Mouse (Mus musculus) lung, embryonic 15.5 days (tissue): ENCODE results near the gene Ahnak2. TPM values are rescaled to one million over a fixed set of nuclear protein-coding genes. Genes with fewer than 3 reads are reported as not detected.

ENCODE experiments used
- ATAC-seq: fragments of 200-750 bp; cut with Nextera tagmentation; 2 replicates; pipeline ENCODE4 v1.8.0; 2017; ENCODE audit warnings: moderate number of reproducible peaks, borderline replicate concordance; ENCODE audit not compliant: low FRiP score, low TSS enrichment; ENCODE audit errors: extremely low read depth
- H3K27ac ChIP-seq: fragments of 300-500 bp; sonication (generic); 2 replicates; pipeline ENCODE4 v1.5.1; 2015; ENCODE audit warnings: moderate library complexity, mild to moderate bottlenecking, inconsistent platforms
- H3K27me3 ChIP-seq: fragments of 300-500 bp; sonication (generic); 2 replicates; pipeline ENCODE4 v1.6.1; 2015; ENCODE audit warnings: inconsistent platforms
- H3K36me3 ChIP-seq: fragments of 300-500 bp; sonication (generic); 2 replicates; pipeline ENCODE4 v1.6.1; 2015; ENCODE audit warnings: inconsistent platforms
- H3K4me1 ChIP-seq: fragments of 300-500 bp; sonication (generic); 2 replicates; pipeline ENCODE4 v1.6.1; 2015; ENCODE audit warnings: inconsistent platforms
- H3K4me2 ChIP-seq: fragments of 300-500 bp; sonication (generic); 2 replicates; pipeline ENCODE4 v1.6.1; 2015; ENCODE audit warnings: inconsistent platforms, mild to moderate bottlenecking, moderate library complexity
- H3K4me3 ChIP-seq: fragments of 300-500 bp; sonication (generic); 2 replicates; pipeline ENCODE4 v1.5.1; 2015; ENCODE audit warnings: mild to moderate bottlenecking, inconsistent platforms
- H3K9ac ChIP-seq: fragments of 300-500 bp; sonication (generic); 2 replicates; pipeline ENCODE4 v1.6.1; 2015; ENCODE audit warnings: inconsistent platforms
- H3K9me3 ChIP-seq: fragments of 300-500 bp; sonication (generic); 2 replicates; pipeline ENCODE4 v1.6.1; 2016; ENCODE audit warnings: inconsistent platforms
- WGBS: fragments of 180-500 bp; shearing (Covaris S2); methylation state at CpG from one replicate; pipeline ENCODE4 v1.1.7; 2015; 5-methylcytosine and 5-hydroxymethylcytosine counted together
- polyA plus RNA-seq: library from polyadenylated mRNA; unstranded; fragments of >200 nt; fragmentation: Nextera tagmentation; extraction: Ambion mirVana; gene quantifications from 2 replicates; pipeline ENCODE4 v1.2.1, GENCODE M21; 2015

Gene Ahnak2
- polyA plus RNA-seq, 1 experiment from 2014 or later: 0.98 TPM

- Histone ChIP-seq H3K27ac (no peak overlapping the region), H3K4me3 (no peak overlapping the region), H3K9ac (no peak overlapping the region), H3K4me1 (peaks cover 48% of the 10 kb centered on the region), H3K36me3 (no peaks in the 10 kb centered on the region), H3K4me2 (peak overlapping the region; percentile 21; the same call in 1 of the 2 replicates), H3K27me3 (peaks cover 12% of the 10 kb centered on the region), H3K9me3 (no peaks in the 10 kb centered on the region)
- ATAC-seq: peak; percentile 44; the same call in 1 of the 2 replicates
- WGBS: 54% methylated on average over 13 of the region's 13 CpGs
Observed at GRCm38 (mm10) chr12:112793601-112794355, 8.7 kb downstream of the Ahnak2 start.

GRCm38 (mm10) chr12:112791026-112791425 lies 11.4 kb downstream of the Ahnak2 start:
- Histone ChIP-seq H3K36me3 (no peaks in the 10 kb centered on the region), H3K27me3 (no peaks in the 10 kb centered on the region), H3K27ac (no peak overlapping the region), H3K4me3 (no peak overlapping the region), H3K9me3 (no peaks in the 10 kb centered on the region), H3K4me2 (no peak overlapping the region), H3K4me1 (peaks cover 24% of the 10 kb centered on the region), H3K9ac (no peak overlapping the region)
- 59% methylated on average over 8 of the region's 8 CpGs for WGBS
- no peak for ATAC-seq

DNA sequence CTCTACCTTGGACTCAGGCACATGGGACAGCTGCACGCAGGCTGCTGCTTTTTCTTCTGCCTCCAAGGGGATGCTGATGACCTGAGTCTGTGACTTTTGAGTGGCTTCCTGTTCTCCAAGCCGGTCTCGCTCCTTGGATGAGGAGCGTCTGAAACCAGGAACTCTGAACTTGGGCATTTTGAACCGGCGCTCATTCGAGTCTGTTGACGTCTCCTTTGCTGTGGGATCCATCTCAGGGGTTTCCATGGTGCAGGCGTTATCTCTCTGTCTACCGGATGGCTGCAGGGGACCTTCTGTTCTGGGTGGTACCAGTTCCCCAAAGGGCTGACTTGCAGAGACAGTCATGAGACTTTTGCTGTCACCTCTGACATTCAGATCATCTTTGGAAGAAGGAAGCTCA lies 28.0 kb downstream of the Ahnak2 start:
- Histone ChIP-seq H3K4me3 (no peak overlapping the region), H3K36me3 (no peaks in the 10 kb centered on the region), H3K27ac (no peak overlapping the region), H3K4me2 (no peak overlapping the region), H3K9me3 (no peaks in the 10 kb centered on the region), H3K9ac (no peak overlapping the region), H3K27me3 (no peaks in the 10 kb centered on the region), H3K4me1 (no peaks in the 10 kb centered on the region)
- no peak for ATAC-seq
- WGBS: 89% methylated on average over 10 of the region's 10 CpGs

DNA sequence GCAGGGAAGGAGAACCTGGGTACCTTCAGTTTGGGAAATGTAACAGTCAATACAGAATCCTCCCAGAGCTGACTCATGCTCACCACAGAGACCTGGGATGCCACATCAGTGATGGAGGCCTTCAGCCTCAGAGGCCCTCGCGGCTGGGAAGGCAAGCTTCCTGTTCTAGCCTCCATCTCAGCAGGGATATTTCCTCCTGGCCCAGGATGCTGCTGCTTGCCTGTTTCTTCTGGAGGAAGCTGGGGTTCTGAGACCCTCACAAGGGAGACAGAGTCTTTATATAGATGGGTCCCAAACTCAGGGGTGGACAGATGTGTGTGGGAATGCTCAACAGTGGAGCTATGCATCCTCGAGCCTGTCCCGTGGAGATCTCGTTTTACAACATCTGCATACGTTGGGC lies 28.4 kb downstream of the Ahnak2 start:
- Histone ChIP-seq H3K27ac (no peak overlapping the region), H3K36me3 (no peaks in the 10 kb centered on the region), H3K4me2 (no peak overlapping the region), H3K4me3 (no peak overlapping the region), H3K4me1 (no peaks in the 10 kb centered on the region), H3K9me3 (no peaks in the 10 kb centered on the region), H3K9ac (no peak overlapping the region), H3K27me3 (no peaks in the 10 kb centered on the region)
- no peak for ATAC-seq
- WGBS: 81% methylated on average over 6 of the region's 6 CpGs

DNA sequence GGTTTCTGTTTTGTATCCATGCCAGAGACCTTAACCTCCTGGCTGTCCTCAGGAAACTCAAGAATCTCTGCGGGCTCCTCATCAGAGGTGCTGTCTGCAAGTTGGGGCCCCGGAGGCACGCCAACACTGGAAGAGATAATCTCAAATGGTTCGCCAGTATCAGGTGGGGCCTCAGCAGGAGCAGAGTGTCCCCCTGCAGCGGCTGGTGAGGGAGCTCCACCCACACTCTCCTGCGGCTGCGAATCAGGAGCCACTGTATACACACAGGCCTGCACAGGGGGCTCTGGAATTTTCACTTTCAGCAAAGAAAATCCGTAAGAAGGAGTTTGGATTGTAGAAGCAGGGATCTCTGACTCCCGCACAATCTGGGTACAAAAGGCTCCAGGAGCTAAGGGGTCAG lies 29.1 kb downstream of the Ahnak2 start:
- no peaks in the 10 kb centered on the region for H3K36me3 ChIP-seq
- no peaks in the 10 kb centered on the region for H3K9me3 ChIP-seq
- no peak overlapping the region for H3K4me3 ChIP-seq
- 21% methylated on average over 9 of the region's 9 CpGs for WGBS
- no peak overlapping the region for H3K9ac ChIP-seq
- H3K27ac ChIP-seq: no peak overlapping the region
- no peak for ATAC-seq
- H3K4me1 ChIP-seq: no peaks in the 10 kb centered on the region
- no peaks in the 10 kb centered on the region for H3K27me3 ChIP-seq
- no peak overlapping the region for H3K4me2 ChIP-seq

DNA sequence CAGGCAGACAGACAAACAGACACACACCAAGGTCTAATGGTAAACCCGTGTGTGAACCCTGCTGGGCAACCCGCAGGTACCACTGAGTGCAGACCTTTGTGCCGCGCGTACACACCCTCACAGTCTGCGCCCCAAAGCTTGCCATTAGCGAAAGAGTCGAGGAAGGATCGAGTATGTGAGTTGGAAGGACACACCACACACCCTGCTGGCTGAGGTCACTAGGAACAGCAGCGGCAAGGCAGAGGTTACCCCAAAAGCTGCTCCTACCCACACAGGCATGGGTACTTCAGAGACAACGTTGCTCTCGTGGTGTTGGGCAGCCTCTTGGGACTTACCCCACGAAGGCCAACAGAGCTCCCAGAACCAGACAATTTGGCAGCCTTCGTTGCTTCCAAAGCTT lies 30.2 kb downstream of the Ahnak2 start:
- Histone ChIP-seq H3K36me3 (no peaks in the 10 kb centered on the region), H3K9me3 (no peaks in the 10 kb centered on the region), H3K4me3 (no peak overlapping the region), H3K4me1 (no peaks in the 10 kb centered on the region), H3K9ac (no peak overlapping the region), H3K27ac (no peak overlapping the region), H3K4me2 (no peak overlapping the region), H3K27me3 (no peaks in the 10 kb centered on the region)
- WGBS: 88% methylated on average over 14 of the region's 14 CpGs
- ATAC-seq: no peak

- Histone ChIP-seq H3K9ac (no peak overlapping the region), H3K9me3 (no peaks in the 10 kb centered on the region), H3K4me3 (no peak overlapping the region), H3K4me1 (no peaks in the 10 kb centered on the region), H3K27ac (no peak overlapping the region), H3K36me3 (no peaks in the 10 kb centered on the region), H3K4me2 (no peak overlapping the region), H3K27me3 (no peaks in the 10 kb centered on the region)
- no peak for ATAC-seq
- WGBS: 71% methylated on average over 4 of the region's 4 CpGs
Observed at GRCm38 (mm10) chr12:112770396-112770795, 32.1 kb downstream of the Ahnak2 start.

GRCm38 (mm10) chr12:112769751-112770150 lies 32.7 kb downstream of the Ahnak2 start:
- 68% methylated on average over 2 of the region's 2 CpGs for WGBS
- Histone ChIP-seq H3K4me2 (no peak overlapping the region), H3K4me1 (no peaks in the 10 kb centered on the region), H3K9ac (no peak overlapping the region), H3K9me3 (no peaks in the 10 kb centered on the region), H3K27ac (no peak overlapping the region), H3K4me3 (no peak overlapping the region), H3K27me3 (no peaks in the 10 kb centered on the region), H3K36me3 (no peaks in the 10 kb centered on the region)
- ATAC-seq: no peak

DNA sequence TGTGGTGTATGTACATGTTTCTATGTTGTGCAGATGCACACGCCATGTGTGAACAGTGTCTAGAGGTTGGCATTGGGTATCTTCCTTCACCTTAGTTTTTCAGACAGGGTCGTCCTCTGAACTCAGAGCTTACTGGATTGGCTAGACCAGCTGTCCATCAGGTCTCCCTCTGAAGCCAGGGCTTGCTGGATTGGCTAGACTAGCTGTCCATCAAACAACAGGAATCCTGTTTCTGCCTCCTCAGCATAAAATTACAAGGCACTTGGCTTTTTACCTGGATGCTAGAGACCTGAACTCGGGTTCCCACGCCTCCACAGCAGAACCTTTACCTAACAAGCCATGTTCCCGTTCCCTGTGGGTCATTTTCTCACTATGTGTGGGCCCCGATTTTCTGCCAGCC lies 33.4 kb downstream of the Ahnak2 start:
- no peak overlapping the region for H3K4me2 ChIP-seq
- H3K36me3 ChIP-seq: no peaks in the 10 kb centered on the region
- H3K4me3 ChIP-seq: no peak overlapping the region
- no peaks in the 10 kb centered on the region for H3K9me3 ChIP-seq
- H3K9ac ChIP-seq: no peak overlapping the region
- H3K27me3 ChIP-seq: no peaks in the 10 kb centered on the region
- no peak overlapping the region for H3K27ac ChIP-seq
- ATAC-seq: no peak
- 79% methylated on average over 6 of the region's 6 CpGs for WGBS
- H3K4me1 ChIP-seq: no peaks in the 10 kb centered on the region

DNA sequence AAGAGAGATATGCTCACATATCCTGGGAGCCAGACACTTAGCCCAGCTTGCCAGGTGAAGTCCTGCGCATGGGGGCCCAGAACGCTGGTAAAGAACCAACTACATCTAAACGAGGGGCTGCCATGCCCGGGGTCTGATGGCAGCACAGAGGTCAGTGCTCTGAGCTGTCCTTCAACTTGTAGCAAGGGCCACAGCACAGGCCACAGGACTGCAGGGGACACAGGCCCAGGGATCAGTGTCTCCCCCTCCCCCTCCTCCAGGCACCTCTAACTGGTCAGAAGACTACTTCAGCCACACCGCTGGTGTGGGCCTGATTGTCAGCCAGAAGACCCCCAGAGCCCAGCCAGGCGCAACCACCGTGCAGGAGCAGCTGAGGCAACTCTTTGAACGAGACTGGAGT lies 34.3 kb downstream of the Ahnak2 start:
- ATAC-seq: no peak
- no peaks in the 10 kb centered on the region for H3K4me1 ChIP-seq
- no peaks in the 10 kb centered on the region for H3K36me3 ChIP-seq
- 73% methylated on average over 8 of the region's 8 CpGs for WGBS
- H3K9me3 ChIP-seq: no peaks in the 10 kb centered on the region
- H3K9ac ChIP-seq: no peak overlapping the region
- no peak overlapping the region for H3K4me2 ChIP-seq
- no peaks in the 10 kb centered on the region for H3K27me3 ChIP-seq
- H3K27ac ChIP-seq: no peak overlapping the region
- no peak overlapping the region for H3K4me3 ChIP-seq

DNA sequence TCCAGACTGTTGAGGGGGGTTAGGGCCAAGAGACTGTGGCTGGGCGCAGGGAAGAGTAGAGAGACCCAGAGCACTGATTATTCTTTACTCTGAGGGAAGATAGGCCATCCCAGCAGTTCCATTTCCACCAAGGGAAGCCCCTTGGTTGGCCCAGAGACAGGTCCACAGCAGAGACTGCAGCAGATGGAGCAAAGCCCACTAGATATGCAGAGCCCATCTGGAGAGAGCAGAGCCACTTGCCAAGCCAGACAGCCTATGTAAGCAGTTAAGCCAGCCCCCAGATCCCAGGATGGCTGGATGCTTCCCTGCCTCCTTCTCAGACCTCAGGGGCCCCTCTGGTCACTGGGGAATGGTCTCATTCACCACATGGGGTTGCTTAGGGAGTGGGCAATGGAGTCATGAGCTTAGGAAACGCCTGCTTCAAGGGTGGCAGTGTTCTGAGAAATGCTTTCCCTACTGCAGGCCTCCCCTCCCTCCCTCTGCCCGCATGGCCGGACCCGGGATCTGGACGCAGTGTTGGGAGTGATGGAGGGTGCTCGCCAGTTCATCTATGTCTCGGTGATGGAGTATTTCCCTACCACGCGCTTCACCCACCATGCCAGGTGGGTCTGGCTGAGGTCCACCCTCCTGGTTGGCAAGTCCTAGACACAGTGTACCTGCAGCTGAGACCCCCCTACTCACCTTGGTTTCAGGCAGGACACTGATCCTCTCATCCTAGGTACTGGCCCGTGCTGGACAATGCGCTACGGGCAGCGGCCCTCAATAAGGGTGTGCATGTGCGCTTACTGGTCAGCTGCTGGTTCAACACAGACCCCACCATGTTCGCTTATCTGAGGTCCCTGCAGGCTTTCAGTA lies 35.2 kb downstream of the Ahnak2 start:
- Histone ChIP-seq H3K4me2 (no peak overlapping the region), H3K27ac (no peak overlapping the region), H3K9ac (no peak overlapping the region), H3K4me3 (no peak overlapping the region), H3K27me3 (no peaks in the 10 kb centered on the region), H3K4me1 (no peaks in the 10 kb centered on the region), H3K36me3 (no peaks in the 10 kb centered on the region), H3K9me3 (no peaks in the 10 kb centered on the region)
- WGBS: 88% methylated on average over 16 of the region's 16 CpGs
- no peak for ATAC-seq

GRCm38 (mm10) chr12:112766586-112766985 lies 35.9 kb downstream of the Ahnak2 start:
- no peaks in the 10 kb centered on the region for H3K4me1 ChIP-seq
- H3K27ac ChIP-seq: no peak overlapping the region
- ATAC-seq: no peak
- no peak overlapping the region for H3K9ac ChIP-seq
- WGBS: 87% methylated on average over 7 of the region's 7 CpGs
- H3K27me3 ChIP-seq: no peaks in the 10 kb centered on the region
- H3K9me3 ChIP-seq: no peaks in the 10 kb centered on the region
- no peaks in the 10 kb centered on the region for H3K36me3 ChIP-seq
- H3K4me2 ChIP-seq: no peak overlapping the region
- no peak overlapping the region for H3K4me3 ChIP-seq
